Mouse (Mus musculus): ENCODE results near the gene Rph3al. TPM values are rescaled to one million over a fixed set of nuclear protein-coding genes. Genes with fewer than 3 reads are reported as not detected.

The Rph3al gene
- total RNA-seq, 2 experiments from 2014 or later: 5.0 to 5.4 TPM

Other genes with a start within 250 kb of the Rph3al start
- gene Ywhae, start 205.6 kb downstream of the Rph3al start, total RNA-seq (2021): 1,000 to 10,000 TPM; 1,181 to 1,213 TPM
- gene Doc2b, start 142.4 kb downstream of the Rph3al start, total RNA-seq (2021): 100 to 1,000 TPM; 105 to 115 TPM
- 1 to 10 TPM; 2.1 to 3.8 TPM for gene 1700016K19Rik, start 61.5 kb upstream of the Rph3al start, total RNA-seq (2021)
- 1 to 10 TPM; 9.0 to 9.2 TPM for gene Rflnb, start 89.4 kb upstream of the Rph3al start, total RNA-seq (2021)
- gene Vps53, start 241.2 kb upstream of the Rph3al start, total RNA-seq (2021): 100 to 1,000 TPM; 100 to 106 TPM
- 10 to 100 TPM; 16.6 to 18.5 TPM for gene Fam57a, start 241.2 kb upstream of the Rph3al start, total RNA-seq (2021)